Mouse (Mus musculus): ENCODE results near the gene Zfp282. TPM values are rescaled to one million over a fixed set of nuclear protein-coding genes. Genes with fewer than 3 reads are reported as not detected.
A peak's percentile ranks its signal among the peaks of the same experiment; 100 is the strongest.

Zfp282 gene
- total RNA-seq, 2 experiments from 2014 or later, result 8.5 to 9.1 TPM

GRCm38 (mm10) chr6:47880166-47880565 is 3.2 kb downstream of the Zfp282 start:
- no peak for DNase-seq
- intact Hi-C loops (cut with DNase I), result no loop called here

- intact Hi-C loops (cut with DNase I), result no loop called here
- DNase-seq, result no peak
Measured at GRCm38 (mm10) chr6:47888812-47889383, 11.9 kb downstream of the Zfp282 start.

- no peak for DNase-seq
- intact Hi-C loops (cut with DNase I), result no loop called here
Measured at GRCm38 (mm10) chr6:47899416-47899815, 22.4 kb downstream of the Zfp282 start.

- intact Hi-C loops (cut with DNase I), result no loop called here
- DNase-seq, result no peak
Measured at GRCm38 (mm10) chr6:47903587-47903986, 26.6 kb downstream of the Zfp282 start.

DNA sequence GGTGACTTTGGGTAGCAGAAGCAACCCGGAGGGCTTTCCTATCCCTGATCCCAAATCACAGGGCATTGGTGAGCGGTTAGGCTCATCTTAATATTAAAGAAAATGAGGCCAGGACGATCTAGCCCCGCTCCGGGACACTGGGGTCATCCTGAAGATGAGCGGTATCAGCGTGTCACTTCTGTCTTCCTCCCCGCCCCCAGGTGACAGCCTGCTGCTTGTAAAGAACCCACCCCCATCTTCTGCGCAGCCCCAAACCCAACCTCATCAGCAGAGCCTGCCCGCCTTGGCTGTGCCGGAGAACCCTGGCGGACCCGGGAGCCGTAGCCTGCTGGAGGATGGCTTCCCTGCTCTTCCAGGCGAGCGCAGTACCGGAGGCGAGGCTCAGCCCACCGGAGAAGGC is 27.4 kb downstream of the Zfp282 start:
- no peak for DNase-seq
- intact Hi-C loops (cut with DNase I), result no loop called here

- intact Hi-C loops (cut with DNase I), result no loop called here
- no peak for DNase-seq
Measured at GRCm38 (mm10) chr6:47904917-47905695, 28.1 kb downstream of the Zfp282 start.

- DNase-seq, result no peak
- intact Hi-C loops (cut with DNase I), result no loop called here
Measured at GRCm38 (mm10) chr6:47906326-47906725, 29.3 kb downstream of the Zfp282 start.

DNA sequence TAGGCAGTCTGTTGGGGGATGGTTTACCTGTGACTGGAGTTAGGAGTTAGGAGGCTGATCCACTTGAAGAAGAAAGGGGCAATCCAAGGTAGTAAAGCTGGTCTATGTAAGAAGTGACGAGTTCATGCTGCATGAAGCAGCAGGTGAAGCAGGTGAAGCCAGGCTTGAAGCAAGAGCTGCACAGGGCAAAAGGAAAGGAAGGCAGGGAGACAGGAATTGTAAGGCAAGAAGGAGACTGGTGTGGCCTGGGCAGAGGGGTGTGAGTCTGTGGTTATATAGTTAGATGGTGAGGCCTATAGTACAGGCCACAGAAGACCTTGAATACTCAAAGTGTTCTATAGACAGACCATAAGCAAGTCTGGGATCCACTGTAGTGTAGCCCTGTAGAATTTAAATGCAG is 32.0 kb downstream of the Zfp282 start:
- intact Hi-C loops (cut with DNase I), result no loop called here
- DNase-seq, result no peak

DNA sequence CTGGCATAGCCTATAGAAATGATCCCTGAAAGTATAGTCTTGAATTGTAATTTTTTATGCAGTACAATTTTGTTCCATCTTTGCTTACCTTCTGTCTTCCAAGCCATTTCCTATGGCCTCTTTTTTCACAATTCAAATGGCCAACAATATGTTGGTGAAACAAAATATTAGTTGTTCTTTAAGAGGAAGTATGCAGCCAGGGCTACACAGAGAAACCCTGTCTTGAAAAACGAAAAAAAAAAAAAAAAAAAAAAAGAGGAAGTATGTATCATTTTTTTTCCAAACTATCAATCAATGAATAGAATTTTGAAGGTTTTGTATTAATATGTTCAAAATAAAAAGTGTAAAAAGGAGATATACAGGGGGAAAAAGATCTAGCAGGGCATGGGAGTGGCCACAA is 34.6 kb downstream of the Zfp282 start:
- intact Hi-C loops (cut with DNase I), result no loop called here

GRCm38 (mm10) chr6:47912991-47913390 is 36.0 kb downstream of the Zfp282 start:
- intact Hi-C loops (cut with DNase I), result no loop called here

More for the DNA sequence above, 34.6 kb downstream of the Zfp282 start:
- DNase-seq, result no peak

DNA sequence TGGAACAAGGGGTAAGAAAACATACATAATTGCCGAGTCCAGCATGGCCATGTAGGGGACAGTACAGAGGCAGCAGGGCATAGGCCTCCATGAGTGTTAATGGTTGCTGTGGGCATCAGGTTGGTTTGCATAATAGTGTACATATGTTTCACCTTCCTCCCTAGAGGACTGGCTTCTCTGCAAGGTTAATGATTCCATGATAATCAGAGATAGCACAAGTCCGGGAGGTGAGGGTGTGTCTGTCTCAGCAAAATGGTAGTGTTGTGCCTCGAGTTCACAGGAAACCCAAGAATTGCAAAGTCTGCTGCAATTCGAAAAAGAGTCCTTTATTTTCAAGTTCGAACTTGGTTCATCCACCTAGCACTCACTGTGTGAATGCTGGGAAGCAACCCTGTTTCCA is 40.0 kb downstream of the Zfp282 start:
- DNase-seq, result no peak
- intact Hi-C loops (cut with DNase I), result no loop called here

More at GRCm38 (mm10) chr6:47912991-47913390, 36.0 kb downstream of the Zfp282 start:
- DNase-seq, result no peak

DNA sequence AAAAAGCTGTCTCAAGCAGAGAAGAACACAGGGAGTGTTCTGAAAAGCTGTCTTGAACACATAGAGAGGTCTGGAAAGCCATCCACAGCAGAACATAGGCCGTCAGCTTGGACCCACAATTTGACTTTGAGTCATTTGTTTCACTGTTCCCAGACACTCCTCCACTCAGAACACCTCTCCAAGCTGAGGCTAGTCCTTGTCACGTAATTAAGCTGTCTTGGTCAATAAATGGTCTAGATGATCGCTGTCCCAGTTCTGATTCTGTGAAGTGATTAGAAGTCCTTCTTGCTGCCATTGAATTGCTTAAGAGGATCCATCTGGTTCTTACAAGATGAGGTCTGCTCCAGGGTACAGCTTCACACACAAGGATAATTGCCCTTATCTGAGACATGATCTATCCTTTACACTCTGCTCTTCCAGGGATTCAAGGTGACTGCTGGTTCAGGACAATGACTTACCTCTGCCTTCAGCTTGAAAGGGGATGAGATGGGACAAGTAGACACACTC is 41.8 kb downstream of the Zfp282 start:
- intact Hi-C loops (cut with DNase I), result no loop called here
- DNase-seq, result no peak

GRCm38 (mm10) chr6:47919646-47920446 is 42.8 kb downstream of the Zfp282 start:
- intact Hi-C loops (cut with DNase I), result loop anchor here (5.0 kb wide), 1 partner anchor 43 kb away; the partner anchor contains the start of gene Zfp282
- DNase-seq, result no peak

DNA sequence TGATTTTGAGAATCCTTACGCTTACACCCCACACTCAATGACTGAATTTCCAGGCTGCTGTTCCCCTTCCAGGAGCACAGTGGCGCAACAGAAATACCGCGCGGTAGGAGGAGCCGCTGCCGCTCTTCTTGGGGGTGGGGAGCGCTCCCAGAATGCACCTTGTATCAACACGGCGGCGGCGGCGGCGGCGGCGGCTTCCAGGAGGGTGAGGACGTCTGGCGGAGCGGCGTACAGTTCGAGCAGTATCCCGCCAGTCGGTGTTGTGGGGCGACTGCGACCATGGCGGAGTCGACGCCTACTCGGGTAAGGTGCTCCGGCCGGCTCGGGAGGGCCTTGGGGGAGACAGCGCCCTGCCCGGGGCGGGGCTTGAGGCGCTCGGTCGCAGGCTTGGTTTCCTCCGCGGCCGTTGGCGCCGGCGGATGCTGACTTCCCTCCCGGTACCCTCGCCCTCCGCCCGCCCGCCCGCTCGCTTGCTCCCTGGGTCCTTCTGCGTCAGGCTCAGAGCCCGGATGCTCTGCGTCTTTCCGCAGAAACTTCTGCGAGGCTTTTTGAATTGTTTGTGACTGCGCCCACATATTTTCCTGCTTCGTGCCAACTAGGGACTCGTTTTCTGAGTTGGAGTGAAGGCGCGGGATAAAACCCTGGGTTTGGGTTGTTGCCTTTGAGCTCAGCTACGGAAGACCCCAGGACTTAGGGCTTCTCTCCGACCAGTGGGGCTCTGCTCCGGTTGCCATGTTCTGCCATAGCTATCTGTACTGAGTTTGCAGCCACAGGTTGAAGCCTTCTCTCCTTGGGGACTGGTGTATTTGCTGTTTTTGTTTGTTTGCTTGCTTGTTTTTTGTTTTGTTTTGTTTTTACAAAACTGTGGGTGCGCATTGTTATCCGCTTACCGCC is 43.7 kb downstream of the Zfp282 start, which contains the start of gene Zfp212:
Gene Zfp212, plus strand, starts transcription at position 30 of the 894 bp plus-strand sequence.
- intact Hi-C loops (cut with DNase I), result loop anchor here (1.0 to 5.0 kb wide), 2 partner anchors 43 to 166 kb away; partner anchors contain the start of genes Zfp282 and Zfp746
- peak; percentile 85 to 86 for DNase-seq

- intact Hi-C loops (cut with DNase I), result no loop called here
- no peak for DNase-seq
Measured at GRCm38 (mm10) chr6:47942461-47942860, 65.5 kb downstream of the Zfp282 start.

- intact Hi-C loops (cut with DNase I), result no loop called here
Measured at GRCm38 (mm10) chr6:47943021-47943691, 66.2 kb downstream of the Zfp282 start.

GRCm38 (mm10) chr6:47943721-47944120 is 66.7 kb downstream of the Zfp282 start:
- intact Hi-C loops (cut with DNase I), result no loop called here
- DNase-seq, result no peak

More at GRCm38 (mm10) chr6:47943021-47943691, 66.2 kb downstream of the Zfp282 start:
- peak; percentile 71 to 79 for DNase-seq

DNA sequence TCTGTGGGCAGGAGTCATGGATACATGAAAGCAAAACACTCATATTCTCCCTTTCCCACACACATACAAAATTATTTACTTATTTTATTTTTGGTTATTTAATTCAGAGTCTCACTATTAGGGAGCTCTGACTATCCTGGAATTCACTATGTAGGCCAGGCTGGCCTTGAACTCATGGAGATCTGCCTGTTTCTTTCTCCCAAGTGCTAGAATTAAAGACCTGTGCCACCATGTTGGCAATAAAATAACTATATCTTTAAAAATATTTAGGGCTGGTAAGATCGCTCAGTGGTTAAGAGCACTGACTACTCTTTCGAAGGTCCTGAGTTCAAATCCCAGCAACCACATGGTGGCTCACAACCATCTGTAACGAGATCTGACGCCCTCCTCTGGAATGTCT is 70.4 kb downstream of the Zfp282 start:
- no peak for DNase-seq
- intact Hi-C loops (cut with DNase I), result no loop called here

GRCm38 (mm10) chr6:47953191-47953726 is 76.3 kb downstream of the Zfp282 start, which contains the start of gene Zfp956:
Zfp956 (plus strand) TSS chr6:47953390.
- intact Hi-C loops (cut with DNase I), result no loop called here

More at GRCm38 (mm10) chr6:47953191-47953726, 76.3 kb downstream of the Zfp282 start, which contains the start of gene Zfp956:
- DNase-seq, result peak; percentile 91 to 95

Measured in heart, postnatal 14 days (tissue).